ENCODE assay signal across 16 mouse cellular contexts in the genomic region with DNA sequence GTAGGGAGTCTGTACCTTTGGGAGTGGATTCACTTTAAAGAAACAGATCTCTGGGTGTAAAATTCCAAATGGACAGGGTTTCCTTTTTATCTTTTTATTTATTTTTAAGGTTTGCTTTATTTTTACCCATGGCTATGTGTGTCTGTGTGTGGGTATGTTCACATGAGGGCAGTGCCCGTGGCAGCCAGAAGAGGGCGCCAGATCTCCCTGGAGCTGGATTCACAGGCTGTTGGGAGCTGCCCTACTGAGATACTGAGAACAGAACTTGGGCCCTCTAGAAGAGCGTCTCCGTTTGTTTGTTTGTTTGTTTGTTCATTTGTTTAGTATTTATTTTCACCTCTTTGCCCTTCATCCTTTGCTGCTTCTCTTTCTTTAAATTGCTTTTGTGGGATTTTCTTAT. TPM values are rescaled to one million over a fixed set of nuclear protein-coding genes. Genes with fewer than 3 reads are reported as not detected.
A peak's percentile ranks its signal among the peaks of the same experiment; 100 is the strongest.
DNase-seq lines count a peak whose midpoint lies in the region; ATAC-seq and TF ChIP-seq lines count a peak whose summit lies in the region.
"Had no signal": no experiment of that assay in that cellular context is flagged by ENCODE, and none has a peak within 500 bp of the region (broad histone marks: within the 10 kb centered on the region; RNA-seq: fewer than 3 reads in every experiment).

No protein-coding gene starts in this region.

- no peak overlapping the region for H3K9ac ChIP-seq in intestine, postnatal 0 days (ENCODE audit: low read depth, low read length)
- no peak overlapping the region for H3K9ac ChIP-seq in intestine, embryonic 16.5 days (ENCODE audit: low read depth, low read length)
- H3K9ac ChIP-seq in midbrain, postnatal 0 days (replicated peaks; ENCODE audit: low read length, poor library complexity, severe bottlenecking), result no peak overlapping the region
- H3K9ac ChIP-seq: liver, embryonic 13.5 days had no signal

- WGBS in intestine, postnatal 0 days, result 91% methylated on average over 4 of the region's 4 CpGs
- 93% methylated on average over 4 of the region's 4 CpGs for WGBS in intestine, embryonic 16.5 days
- 94% methylated on average over 4 of the region's 4 CpGs for WGBS in midbrain, postnatal 0 days
- 95% methylated on average over 4 of the region's 4 CpGs for WGBS in midbrain, embryonic 10.5 days

- H3K9me3 ChIP-seq in intestine, postnatal 0 days (ENCODE audit: control insufficient read depth), result no peaks in the 10 kb centered on the region
- no peaks in the 10 kb centered on the region for H3K9me3 ChIP-seq in intestine, embryonic 16.5 days (ENCODE audit: control insufficient read depth, low read length)
- 0 out of 2 replicates have a peak, but pooled peaks cover 3% of the 10 kb centered on the region for H3K9me3 ChIP-seq in midbrain, postnatal 0 days (ENCODE audit: low read length)
- H3K9me3 ChIP-seq in midbrain, embryonic 10.5 days (replicated peaks), result peaks cover 12% of the 10 kb centered on the region

- H3K4me3 ChIP-seq in intestine, postnatal 0 days (ENCODE audit: low read depth, low read length), result no peak overlapping the region
- no peak overlapping the region for H3K4me3 ChIP-seq in intestine, embryonic 16.5 days (ENCODE audit: low read length)
- no peak overlapping the region for H3K4me3 ChIP-seq in midbrain, postnatal 0 days (ENCODE audit: low read depth, low read length)
- H3K4me3 ChIP-seq in midbrain, embryonic 10.5 days, result no peak overlapping the region
- H3K4me3 ChIP-seq: liver, embryonic 13.5 days; megakaryocyte, embryonic 14.5 days; myocyte had no signal

- H3K27ac ChIP-seq in intestine, postnatal 0 days (ENCODE audit: low read depth, low read length), result no peak overlapping the region
- H3K27ac ChIP-seq in intestine, embryonic 16.5 days (ENCODE audit: low read length), result no peak overlapping the region
- H3K27ac ChIP-seq in midbrain, postnatal 0 days (ENCODE audit: low read depth, low read length), result no peak overlapping the region
- no peak overlapping the region for H3K27ac ChIP-seq in midbrain, embryonic 10.5 days (replicated peaks)
- H3K27ac ChIP-seq: liver, embryonic 13.5 days had no signal

- no peak overlapping the region for H3K4me2 ChIP-seq in intestine, postnatal 0 days (replicated peaks; ENCODE audit: low read depth)
- H3K4me2 ChIP-seq in intestine, embryonic 16.5 days (ENCODE audit: low read depth, low read length), result no peak overlapping the region
- H3K4me2 ChIP-seq in midbrain, postnatal 0 days (ENCODE audit: low read depth, low read length, poor library complexity, severe bottlenecking), result no peak overlapping the region
- H3K4me2 ChIP-seq: liver, embryonic 13.5 days had no signal

- H3K36me3 ChIP-seq in intestine, postnatal 0 days (ENCODE audit: control insufficient read depth, insufficient read depth), result no peaks in the 10 kb centered on the region
- H3K36me3 ChIP-seq in intestine, embryonic 16.5 days (ENCODE audit: control insufficient read depth, insufficient read depth, low read length), result no peaks in the 10 kb centered on the region
- no peaks in the 10 kb centered on the region for H3K36me3 ChIP-seq in midbrain, postnatal 0 days (ENCODE audit: insufficient read depth, low read length)
- H3K36me3 ChIP-seq in midbrain, embryonic 10.5 days, result no peaks in the 10 kb centered on the region
- peaks cover 2% of the 10 kb centered on the region; the same call in 1 of the 2 replicates for H3K36me3 ChIP-seq in splenic B cell, adult 2 months (ENCODE audit: control insufficient read depth, insufficient read depth, low read length, poor library complexity, severe bottlenecking)
- H3K36me3 ChIP-seq: liver, embryonic 13.5 days had no signal

- no peaks in the 10 kb centered on the region for H3K4me1 ChIP-seq in intestine, postnatal 0 days (replicated peaks; ENCODE audit: control insufficient read depth, insufficient read depth, low read length)
- peaks cover 13% of the 10 kb centered on the region; the same call in 1 of the 2 replicates for H3K4me1 ChIP-seq in intestine, embryonic 16.5 days (ENCODE audit: control insufficient read depth, insufficient read depth, low read length)
- no peaks in the 10 kb centered on the region for H3K4me1 ChIP-seq in midbrain, postnatal 0 days (ENCODE audit: insufficient read depth, low read length)
- H3K4me1 ChIP-seq in midbrain, embryonic 10.5 days, result peaks cover 43% of the 10 kb centered on the region
- H3K4me1 ChIP-seq: liver, embryonic 13.5 days had no signal

- no peak for DNase-seq in midbrain, postnatal 0 days (ENCODE audit: low spot score)
- DNase-seq in midbrain, embryonic 10.5 days (ENCODE audit: low spot score), result no peak
- peak; percentile 54 for DNase-seq in R1 (ENCODE audit: low read depth, low spot score)
- DNase-seq in splenic B cell, adult 2 months (ENCODE audit: low read depth, low spot score), result peak; percentile 28
- no peak for DNase-seq in urinary bladder, adult 2 months (ENCODE audit: low spot score)
- DNase-seq: adrenal gland, postnatal 36 days; cerebellum, adult 11-12 months; heart, adult 18-20 months; heart, postnatal 14 days; kidney, postnatal 36 days; liver, embryonic 13.5 days; thymus, postnatal 14 days had no signal

- no peaks in the 10 kb centered on the region for H3K27me3 ChIP-seq in intestine, postnatal 0 days (replicated peaks; ENCODE audit: control insufficient read depth, insufficient read depth, low read length)
- H3K27me3 ChIP-seq in intestine, embryonic 16.5 days (replicated peaks; ENCODE audit: control insufficient read depth, insufficient read depth, low read length), result no peaks in the 10 kb centered on the region
- H3K27me3 ChIP-seq in midbrain, postnatal 0 days (ENCODE audit: insufficient read depth, low read length), result no peaks in the 10 kb centered on the region
- H3K27me3 ChIP-seq in midbrain, embryonic 10.5 days (ENCODE audit: low read depth, poor library complexity, severe bottlenecking), result no peaks in the 10 kb centered on the region
- 0 out of 2 replicates have a peak, but pooled peaks cover 3% of the 10 kb centered on the region for H3K27me3 ChIP-seq in splenic B cell, adult 2 months (ENCODE audit: control insufficient read depth, insufficient read depth, low read length, poor library complexity, severe bottlenecking)
- H3K27me3 ChIP-seq: liver, embryonic 13.5 days; megakaryocyte, embryonic 14.5 days had no signal

- ATAC-seq in intestine, postnatal 0 days, result no peak
- no peak for ATAC-seq in intestine, embryonic 16.5 days
- no peak for ATAC-seq in midbrain, postnatal 0 days (ENCODE audit: low FRiP score)

- TF ChIP-seq CTCF in intestine, postnatal 0 days (IDR thresholded peaks at IDR 0.05; ENCODE audit: low read depth), result peak; percentile 46
- peak; percentile 47 for TF ChIP-seq CTCF in midbrain, postnatal 0 days (IDR thresholded peaks at IDR 0.05)

RNA-seq across cellular contexts. Expression of gene Parvg, which starts 24.9 kb away (rescaled TPM):
- polyA plus RNA-seq in intestine, postnatal 0 days (2015; fragmentation: Nextera tagmentation; extraction: Ambion mirVana), result 1.1 and 1.2 TPM in 2 replicates
- polyA plus RNA-seq in intestine, embryonic 16.5 days (2015; fragmentation: Nextera tagmentation; extraction: Ambion mirVana), result 3.1 and 3.2 TPM in 2 replicates
- 1.5 and 1.7 TPM in 2 replicates for total RNA-seq in midbrain, postnatal 0 days (2014; rRNA removed)
- polyA plus RNA-seq in midbrain, postnatal 0 days (2015; fragmentation: Nextera tagmentation; extraction: Ambion mirVana), result 1.7 and 1.9 TPM in 2 replicates
- 0.89 and 1.0 TPM in 2 replicates for polyA plus RNA-seq in midbrain, embryonic 10.5 days (2016; fragmentation: Nextera tagmentation; extraction: Ambion mirVana)
- polyA plus RNA-seq in urinary bladder, adult 2 months (2012; rRNA removed), result 1.9 TPM in 2 replicates

Comparison
In these comparisons a context has a peak if more than half of its experiments do, and no peak if none do; other contexts are left out.
1. DNase-seq: peak in R1 (single experiment) and splenic B cell, adult 2 months (single experiment); none in midbrain, postnatal 0 days (single experiment), midbrain, embryonic 10.5 days (single experiment) and urinary bladder, adult 2 months (single experiment).